Mouse (Mus musculus): ENCODE results near the gene Mical2. TPM values are rescaled to one million over a fixed set of nuclear protein-coding genes. Genes with fewer than 3 reads are reported as not detected.
A peak's percentile ranks its signal among the peaks of the same experiment; 100 is the strongest.

The Mical2 gene
- polyA plus RNA-seq, 1 experiment = 58.2 TPM

GRCm38 (mm10) chr7:112388363-112388875 is 162.8 kb downstream of the Mical2 start:
- TF ChIP-seq POLR2A (IDR thresholded peaks at IDR 0.05; ENCODE audit: borderline replicate concordance, extremely low read depth, low read depth, low read length) (no peak), CTCF (IDR thresholded peaks at IDR 0.05; ENCODE audit: insufficient read depth, low read length) (no peak)
- peaks cover 8% of the 10 kb centered on the region for H3K4me1 ChIP-seq (ENCODE audit: control insufficient read depth, insufficient read depth, low read length)
- no peak for DNase-seq
- no peak overlapping the region for H3K4me3 ChIP-seq (replicated peaks; ENCODE audit: extremely low read depth, low read depth, low read length)
- 74% methylated on average over 5 of the region's 5 CpGs for WGBS

GRCm38 (mm10) chr7:112389611-112390251 is 164.1 kb downstream of the Mical2 start:
- H3K4me1 ChIP-seq (ENCODE audit: control insufficient read depth, insufficient read depth, low read length) = peaks cover 8% of the 10 kb centered on the region
- no peak for DNase-seq
- TF ChIP-seq CTCF (IDR thresholded peaks at IDR 0.05; ENCODE audit: insufficient read depth, low read length) (no peak), POLR2A (IDR thresholded peaks at IDR 0.05; ENCODE audit: borderline replicate concordance, extremely low read depth, low read depth, low read length) (no peak)
- no peak overlapping the region for H3K4me3 ChIP-seq (replicated peaks; ENCODE audit: extremely low read depth, low read depth, low read length)
- WGBS = 51% methylated on average over 6 of the region's 6 CpGs

GRCm38 (mm10) chr7:112390252-112390936 is 164.7 kb downstream of the Mical2 start:
- no peak overlapping the region for H3K4me3 ChIP-seq (replicated peaks; ENCODE audit: extremely low read depth, low read depth, low read length)
- whole genome bisulfite sequencing = 24% methylated on average over 11 of the region's 11 CpGs
- DNase-seq = peak; percentile 34
- no peak for TF ChIP-seq POLR2A (IDR thresholded peaks at IDR 0.05; ENCODE audit: borderline replicate concordance, extremely low read depth, low read depth, low read length)
- no peak for TF ChIP-seq CTCF (IDR thresholded peaks at IDR 0.05; ENCODE audit: insufficient read depth, low read length)
- H3K4me1 ChIP-seq (ENCODE audit: control insufficient read depth, insufficient read depth, low read length) = peaks cover 8% of the 10 kb centered on the region

- peak; percentile 21 for DNase-seq
- WGBS = 37% methylated on average over 6 of the region's 6 CpGs
These were observed 165.4 kb downstream of the Mical2 start for GRCm38 (mm10) chr7:112390937-112391605.

GRCm38 (mm10) chr7:112397786-112398185 is 172.1 kb downstream of the Mical2 start:
- 82% methylated on average over 3 of the region's 3 CpGs for WGBS

More at GRCm38 (mm10) chr7:112390937-112391605, 165.4 kb downstream of the Mical2 start:
- H3K4me3 ChIP-seq (replicated peaks; ENCODE audit: extremely low read depth, low read depth, low read length) = no peak overlapping the region
- no peak for TF ChIP-seq CTCF (IDR thresholded peaks at IDR 0.05; ENCODE audit: insufficient read depth, low read length)
- TF ChIP-seq POLR2A (IDR thresholded peaks at IDR 0.05; ENCODE audit: borderline replicate concordance, extremely low read depth, low read depth, low read length) = no peak
- peaks cover 8% of the 10 kb centered on the region for H3K4me1 ChIP-seq (ENCODE audit: control insufficient read depth, insufficient read depth, low read length)

GRCm38 (mm10) chr7:112399425-112400170 is 173.9 kb downstream of the Mical2 start:
- 83% methylated on average over 7 of the region's 7 CpGs for WGBS

More at GRCm38 (mm10) chr7:112397786-112398185, 172.1 kb downstream of the Mical2 start:
- H3K4me3 ChIP-seq (replicated peaks; ENCODE audit: extremely low read depth, low read depth, low read length) = no peak overlapping the region
- no peak for TF ChIP-seq POLR2A (IDR thresholded peaks at IDR 0.05; ENCODE audit: borderline replicate concordance, extremely low read depth, low read depth, low read length)
- TF ChIP-seq CTCF (IDR thresholded peaks at IDR 0.05; ENCODE audit: insufficient read depth, low read length) = no peak
- DNase-seq = no peak
- H3K4me1 ChIP-seq (ENCODE audit: control insufficient read depth, insufficient read depth, low read length) = no peaks in the 10 kb centered on the region

GRCm38 (mm10) chr7:112400175-112400574 is 174.5 kb downstream of the Mical2 start:
- TF ChIP-seq CTCF (IDR thresholded peaks at IDR 0.05; ENCODE audit: insufficient read depth, low read length) (peak; percentile 93), POLR2A (IDR thresholded peaks at IDR 0.05; ENCODE audit: borderline replicate concordance, extremely low read depth, low read depth, low read length) (no peak)
- 30% methylated on average over 6 of the region's 6 CpGs for WGBS
- DNase-seq = peak; percentile 75
- Histone ChIP-seq H3K4me1 (ENCODE audit: control insufficient read depth, insufficient read depth, low read length) (peaks cover 3% of the 10 kb centered on the region; the same call in 1 of the 2 replicates), H3K4me3 (replicated peaks; ENCODE audit: extremely low read depth, low read depth, low read length) (no peak overlapping the region)

More at GRCm38 (mm10) chr7:112399425-112400170, 173.9 kb downstream of the Mical2 start:
- TF ChIP-seq POLR2A (IDR thresholded peaks at IDR 0.05; ENCODE audit: borderline replicate concordance, extremely low read depth, low read depth, low read length) (no peak), CTCF (IDR thresholded peaks at IDR 0.05; ENCODE audit: insufficient read depth, low read length) (no peak)
- DNase-seq = no peak
- H3K4me3 ChIP-seq (replicated peaks; ENCODE audit: extremely low read depth, low read depth, low read length) = no peak overlapping the region
- no peaks in the 10 kb centered on the region for H3K4me1 ChIP-seq (ENCODE audit: control insufficient read depth, insufficient read depth, low read length)

- peaks cover 3% of the 10 kb centered on the region; the same call in 1 of the 2 replicates for H3K4me1 ChIP-seq (ENCODE audit: control insufficient read depth, insufficient read depth, low read length)
- 25% methylated on average over 2 of the region's 2 CpGs for WGBS
- H3K4me3 ChIP-seq (replicated peaks; ENCODE audit: extremely low read depth, low read depth, low read length) = no peak overlapping the region
- DNase-seq = no peak
- no peak for TF ChIP-seq POLR2A (IDR thresholded peaks at IDR 0.05; ENCODE audit: borderline replicate concordance, extremely low read depth, low read depth, low read length)
- no peak for TF ChIP-seq CTCF (IDR thresholded peaks at IDR 0.05; ENCODE audit: insufficient read depth, low read length)
These were observed 179.4 kb downstream of the Mical2 start for GRCm38 (mm10) chr7:112405061-112405460.

All from lung, adult 2 months (tissue).